Mouse (Mus musculus): ENCODE data around the gene Gnao1. TPM values are rescaled to one million over a fixed set of nuclear protein-coding genes. Genes with fewer than 3 reads are reported as not detected.

Gene Gnao1
- polyA plus RNA-seq (2012; rRNA removed; ENCODE audit: low replicate concordance), result 6.4 and 8.6 TPM in 2 replicates

GRCm38 (mm10) chr8:93809686-93810027, at the start of gene Gnao1:
Gene Gnao1 (plus strand): TSS chr8:93809966.

GRCm38 (mm10) chr8:94012013-94012951, 202.5 kb downstream of the Gnao1 start, which contains the start of gene Amfr:
Gene Amfr (minus strand): TSS chr8:94012842.

Other genes with a start within 250 kb of the Gnao1 start
- gene Amfr, start 202.9 kb downstream of the Gnao1 start, polyA plus RNA-seq (2012; rRNA removed; ENCODE audit: low replicate concordance), result 115 and 141 TPM in 2 replicates
- 15.0 and 71.3 TPM in 2 replicates for gene Nudt21, start 227.1 kb downstream of the Gnao1 start, polyA plus RNA-seq (2012; rRNA removed; ENCODE audit: low replicate concordance)
- 4.9 and 11.1 TPM in 2 replicates for gene Ogfod1, start 227.2 kb downstream of the Gnao1 start, polyA plus RNA-seq (2012; rRNA removed; ENCODE audit: low replicate concordance)

All from mammary gland, adult 2 months (tissue).